Mouse (Mus musculus) lung, postnatal 10 days (tissue): ENCODE data around the gene Glis2.
"Not testable (repeated sequence)": the region's sequence is repeated elsewhere in the genome, so short reads cannot be mapped to it uniquely, and the experiment has no call there.

Source experiments
- DNase-seq: peaks from one replicate; pipeline ENCODE4 v3.0.0; 2021

The Glis2 gene

DNA sequence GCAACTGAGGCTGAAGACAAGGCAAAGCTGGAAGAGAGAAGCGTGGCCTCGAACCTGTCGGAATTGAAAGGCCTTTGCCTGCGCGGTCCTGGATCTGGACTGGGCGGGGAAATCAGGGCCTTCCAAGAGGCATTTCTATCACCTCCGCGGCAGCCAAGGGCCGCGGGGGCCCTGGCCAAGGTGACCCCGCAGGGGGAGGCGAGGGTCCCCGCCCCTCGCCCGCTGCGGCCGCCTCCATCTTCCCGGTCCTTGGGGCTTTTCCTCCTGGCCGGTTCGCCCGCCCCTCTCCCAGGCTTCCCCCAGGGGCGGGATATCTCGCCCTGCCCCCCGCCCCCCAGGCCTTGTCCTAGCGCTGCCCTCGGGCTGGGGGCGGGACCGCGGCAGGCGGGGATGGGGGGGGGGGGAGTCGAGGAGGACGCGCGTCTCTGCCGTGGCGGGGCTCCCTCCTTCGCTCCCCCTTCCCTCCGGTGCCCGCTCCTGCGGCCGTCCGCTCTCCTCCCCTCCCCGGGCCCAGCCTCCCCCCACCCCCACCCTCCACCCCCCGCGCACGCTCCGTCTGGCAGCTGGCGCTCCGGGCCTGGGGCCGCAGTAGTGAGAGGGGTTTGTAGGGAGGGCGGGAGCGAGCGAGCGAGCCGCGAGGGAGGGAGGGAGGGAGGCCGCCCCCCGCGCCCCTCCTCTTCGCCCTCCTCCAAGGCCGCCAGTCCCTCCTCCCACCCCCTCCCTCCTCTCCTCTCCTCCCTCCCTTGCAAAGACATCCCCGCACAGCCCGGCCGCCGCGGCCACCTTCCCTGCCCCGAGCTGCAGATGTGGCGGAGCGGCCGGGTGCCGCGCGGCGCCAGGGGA, at the start of gene Glis2:
Gene Glis2, plus strand, starts transcription at position 743 of the 843 bp plus-strand sequence.
- peak; percentile 73 for DNase-seq

DNA sequence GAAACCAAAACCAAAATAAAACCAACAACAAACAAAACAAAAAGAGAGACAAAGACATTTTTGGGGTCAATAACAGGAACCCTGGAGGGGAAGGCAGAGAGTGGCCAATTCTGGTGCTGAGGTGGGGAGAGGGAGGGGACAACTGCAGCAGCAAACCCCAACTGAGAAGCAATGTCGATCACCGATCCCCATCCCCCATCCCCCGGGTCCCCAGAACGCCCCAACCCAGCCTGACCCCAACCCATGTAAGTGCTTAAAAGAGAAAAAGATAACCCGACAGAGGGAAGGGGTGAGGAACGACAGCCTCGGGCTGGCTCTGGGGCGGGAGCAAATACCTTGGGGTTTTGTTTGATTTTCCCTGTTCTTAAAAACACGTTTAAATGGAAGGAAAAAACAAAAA, 49.7 kb upstream of the Glis2 start:
- DNase-seq = no peak

DNA sequence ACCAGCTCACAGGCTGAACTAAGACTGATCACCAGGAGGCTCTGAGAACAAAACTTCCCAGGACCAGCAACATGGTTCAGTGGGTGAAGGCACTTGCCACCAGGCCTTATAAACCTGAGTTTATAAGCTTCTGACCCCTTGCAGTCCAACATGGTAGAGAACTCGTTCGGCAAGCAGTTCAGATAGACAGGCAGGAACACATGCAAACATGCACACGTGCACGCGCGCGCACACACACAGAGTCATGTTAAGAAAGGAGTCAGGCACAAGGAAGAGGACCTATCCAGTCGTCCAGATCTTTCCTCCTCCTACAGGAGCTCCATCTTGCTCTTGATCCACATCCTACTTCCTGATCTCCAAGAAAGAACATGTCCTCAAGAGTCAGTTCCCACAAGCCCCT, 47.7 kb upstream of the Glis2 start:
- no peak for DNase-seq

DNA sequence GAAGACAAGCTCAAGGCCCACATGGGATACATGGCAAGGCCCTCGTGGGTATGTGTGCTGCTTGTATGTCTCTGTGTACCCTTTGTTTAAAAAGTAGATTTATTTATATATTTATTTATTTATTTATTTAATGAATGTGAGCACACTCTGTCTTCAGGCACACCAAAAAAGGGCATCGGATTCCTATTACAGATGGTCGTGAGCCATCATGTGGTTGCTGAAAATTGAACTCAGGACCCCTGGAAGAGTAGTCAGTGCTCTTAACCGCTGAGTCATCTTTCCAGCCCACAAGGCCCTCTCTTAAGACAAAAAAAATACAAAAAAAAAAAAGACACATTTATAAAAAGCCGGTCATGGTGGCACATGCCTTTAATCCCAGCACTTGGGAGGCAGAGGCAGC, 46.9 kb upstream of the Glis2 start:
- DNase-seq = no peak

DNA sequence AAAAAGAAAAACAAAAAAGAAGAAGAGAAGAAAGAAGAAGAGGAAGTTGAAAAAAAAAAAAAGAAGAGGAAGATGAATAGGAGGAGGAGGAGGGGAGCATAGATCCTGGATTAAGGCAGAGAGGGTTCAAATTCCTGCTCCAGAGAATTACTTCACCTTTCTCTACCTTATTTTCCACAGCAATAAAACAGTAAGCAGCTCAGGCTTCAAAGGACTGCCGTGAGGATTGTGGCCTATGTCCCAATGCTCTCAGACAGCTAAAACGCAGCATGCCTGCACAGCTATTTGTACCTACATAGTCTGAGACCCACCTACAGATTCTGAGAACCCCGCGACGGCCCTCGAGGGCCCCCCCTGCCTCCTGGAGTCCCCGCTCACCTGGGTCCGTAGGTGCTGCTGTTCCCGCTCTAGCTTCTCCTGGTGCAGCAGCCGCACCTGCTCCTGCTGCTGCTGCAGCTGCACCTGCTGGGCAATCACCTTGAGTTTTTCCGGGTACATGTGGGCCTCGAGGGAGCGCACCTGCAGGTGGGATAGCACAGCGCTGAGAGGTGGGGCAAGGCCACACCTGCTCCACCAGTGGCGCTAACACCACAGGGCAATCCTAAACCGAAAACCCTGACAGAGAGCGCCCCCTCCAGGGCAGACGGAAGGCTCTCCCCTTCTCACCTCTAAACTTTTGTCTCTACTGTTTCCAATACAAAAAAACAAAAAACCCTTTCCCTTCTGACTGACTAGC, 45.4 kb upstream of the Glis2 start:
- DNase-seq = no peak

DNA sequence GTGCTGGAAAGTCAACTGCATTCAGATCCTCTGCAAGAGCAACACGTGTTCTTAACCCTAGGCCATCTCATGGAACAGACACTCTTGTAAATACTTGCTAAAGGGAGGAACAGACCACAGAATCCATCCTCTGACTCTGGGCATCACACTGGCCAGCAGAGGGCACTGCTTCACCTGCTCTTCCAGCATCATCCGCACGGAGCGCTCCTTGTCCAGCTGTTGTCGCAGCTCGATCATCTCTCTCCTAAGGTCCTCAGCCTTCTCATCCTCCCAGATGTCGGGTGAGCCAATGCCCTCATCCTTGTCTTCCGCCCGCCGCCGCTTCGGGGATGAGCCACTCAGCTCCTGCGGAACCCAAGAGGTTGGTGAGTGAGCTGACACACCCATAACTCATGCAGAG, 43.5 kb upstream of the Glis2 start:
- DNase-seq = peak; percentile 83

DNA sequence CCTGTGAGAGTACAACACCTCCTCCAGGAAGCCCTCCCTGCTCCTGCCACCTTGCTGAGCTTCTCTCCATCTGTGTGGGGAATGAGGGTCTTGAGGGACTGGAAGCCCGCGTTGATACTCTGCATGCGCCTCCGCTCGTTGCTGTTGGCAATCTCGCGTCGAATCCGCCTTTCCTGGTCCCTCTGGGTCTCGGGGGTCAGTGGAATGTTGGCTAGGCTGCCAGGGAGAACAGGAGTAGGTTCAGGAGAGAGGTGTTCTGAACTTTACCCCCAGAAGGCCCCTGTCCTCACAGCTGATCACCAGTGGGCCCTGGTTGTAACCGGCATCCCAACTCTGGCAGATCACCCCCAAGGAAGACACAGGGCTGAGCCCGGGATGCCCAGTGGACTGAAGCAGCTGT, 42.6 kb upstream of the Glis2 start:
- DNase-seq = no peak

DNA sequence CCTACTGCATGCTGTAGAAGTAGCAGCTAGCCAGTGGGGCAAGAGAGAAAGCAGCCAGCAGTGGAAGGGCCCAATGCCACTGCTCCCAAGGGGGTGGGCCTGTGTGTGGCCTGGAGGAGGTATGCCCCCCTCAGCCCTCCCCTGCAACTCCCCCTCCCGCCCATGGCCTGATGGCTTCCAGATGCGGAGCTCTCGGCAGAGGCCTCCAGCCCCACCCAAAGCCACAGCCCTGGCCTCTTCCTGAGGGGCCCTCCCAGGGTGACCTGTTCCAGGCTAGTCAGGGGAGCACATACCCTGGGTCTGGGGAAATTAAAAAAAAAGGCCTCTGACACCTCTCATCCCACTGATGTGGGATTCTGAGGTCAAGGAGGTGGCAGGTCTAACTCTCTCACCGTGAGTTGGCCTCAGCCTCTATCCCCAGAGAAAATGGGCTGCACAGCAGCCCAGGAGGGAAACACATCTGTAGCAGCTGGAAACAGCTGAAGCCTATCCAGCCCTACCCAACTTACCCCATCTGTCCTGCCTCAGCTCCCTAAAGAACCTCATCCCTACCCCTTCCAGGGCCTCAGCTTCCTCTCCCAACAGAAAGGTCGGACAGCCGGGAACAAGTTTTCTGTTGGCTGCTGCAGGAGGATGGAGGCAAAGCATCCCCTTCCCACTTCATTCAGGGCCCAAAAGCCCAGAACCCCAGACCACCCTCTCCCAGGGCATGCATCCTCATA, 41.5 kb upstream of the Glis2 start:
- DNase-seq = peak; percentile 42

DNA sequence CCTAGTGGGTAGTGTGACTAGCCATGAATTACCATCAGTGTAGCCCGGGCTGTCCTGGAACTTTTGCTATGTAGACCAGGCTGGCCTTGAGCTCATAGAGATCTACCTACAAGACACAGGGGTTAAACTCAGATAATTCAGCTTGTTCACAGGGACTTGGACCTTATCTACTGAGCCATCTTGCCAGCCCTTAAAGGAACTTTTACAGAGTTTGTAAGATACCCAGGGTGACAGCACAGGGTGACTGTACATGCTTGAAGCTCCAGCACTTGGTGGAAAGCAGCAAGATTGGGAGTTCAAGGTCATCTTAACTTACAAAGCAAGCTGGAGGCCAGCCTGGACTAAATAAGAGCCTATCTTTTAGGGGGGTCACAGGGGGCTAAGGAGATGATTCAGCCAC, 39.0 kb upstream of the Glis2 start:
- no peak for DNase-seq

DNA sequence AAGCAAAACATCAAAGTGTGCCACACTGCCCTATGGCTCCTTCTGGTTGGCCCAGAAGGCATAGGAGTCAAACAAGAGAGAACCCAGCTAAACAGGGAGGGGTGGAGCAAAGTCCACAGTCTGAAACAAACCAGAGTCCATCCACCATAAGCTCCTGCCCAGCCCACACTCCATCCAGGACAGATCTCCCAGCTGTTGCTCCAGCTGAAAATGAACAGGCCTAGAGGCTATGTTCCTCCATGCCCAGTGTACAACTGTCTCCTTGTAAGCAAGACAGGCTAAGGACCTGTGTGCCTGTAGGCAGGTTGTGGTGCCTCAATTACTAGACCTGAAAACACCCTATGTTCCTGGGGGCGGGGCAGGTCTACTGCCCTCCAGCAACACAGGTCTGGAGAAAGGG, 37.4 kb upstream of the Glis2 start:
- DNase-seq = no peak

DNA sequence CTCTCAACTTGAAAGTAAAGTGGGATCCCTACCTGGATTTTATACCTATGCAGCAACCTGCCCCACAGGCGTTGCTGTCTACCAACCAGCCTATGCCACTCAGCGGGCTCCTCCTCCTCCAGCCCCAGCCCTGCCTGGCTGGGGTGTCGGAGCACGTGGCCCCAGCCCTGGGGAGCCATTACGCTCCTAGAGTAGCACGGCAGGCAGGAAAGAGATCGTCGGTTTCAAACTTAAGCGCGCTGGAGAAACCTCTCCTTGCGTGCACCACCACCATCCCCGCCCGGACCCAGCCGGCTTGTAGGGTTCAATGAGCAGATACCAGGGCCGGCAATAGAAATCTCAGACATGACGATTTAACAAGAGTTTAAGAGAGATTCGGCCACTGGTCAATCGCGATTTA, 36.6 kb upstream of the Glis2 start:
- peak; percentile 73 for DNase-seq

DNA sequence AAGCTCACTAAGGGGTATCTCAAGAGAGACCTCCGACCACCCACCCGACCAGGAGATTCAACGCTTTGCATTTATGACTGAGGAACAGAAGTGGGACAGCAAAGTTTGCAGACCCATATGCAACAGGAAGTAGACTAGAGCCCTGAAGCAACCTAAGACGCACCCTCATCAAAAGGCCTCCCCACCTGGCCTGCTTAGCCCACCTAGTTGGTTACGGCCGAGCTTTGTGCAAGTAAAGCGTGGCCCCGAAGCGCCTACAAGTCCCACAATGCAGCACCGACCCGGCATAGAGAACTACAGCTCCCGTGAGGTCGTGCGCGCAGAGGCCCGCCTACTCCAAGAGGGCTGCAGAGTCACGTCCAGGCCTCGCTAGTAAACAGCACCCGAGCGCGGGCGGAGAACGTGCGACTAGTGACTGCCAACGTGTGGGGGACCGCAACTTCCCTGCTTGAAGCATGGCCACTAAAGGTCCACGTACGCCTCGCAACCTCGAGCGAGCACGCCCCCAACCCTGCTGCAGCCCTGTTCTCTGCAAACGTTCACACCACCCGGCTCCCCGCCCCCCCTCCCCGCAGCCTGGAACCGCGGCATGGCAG, 36.0 kb upstream of the Glis2 start:
- DNase-seq = peak; percentile 94

DNA sequence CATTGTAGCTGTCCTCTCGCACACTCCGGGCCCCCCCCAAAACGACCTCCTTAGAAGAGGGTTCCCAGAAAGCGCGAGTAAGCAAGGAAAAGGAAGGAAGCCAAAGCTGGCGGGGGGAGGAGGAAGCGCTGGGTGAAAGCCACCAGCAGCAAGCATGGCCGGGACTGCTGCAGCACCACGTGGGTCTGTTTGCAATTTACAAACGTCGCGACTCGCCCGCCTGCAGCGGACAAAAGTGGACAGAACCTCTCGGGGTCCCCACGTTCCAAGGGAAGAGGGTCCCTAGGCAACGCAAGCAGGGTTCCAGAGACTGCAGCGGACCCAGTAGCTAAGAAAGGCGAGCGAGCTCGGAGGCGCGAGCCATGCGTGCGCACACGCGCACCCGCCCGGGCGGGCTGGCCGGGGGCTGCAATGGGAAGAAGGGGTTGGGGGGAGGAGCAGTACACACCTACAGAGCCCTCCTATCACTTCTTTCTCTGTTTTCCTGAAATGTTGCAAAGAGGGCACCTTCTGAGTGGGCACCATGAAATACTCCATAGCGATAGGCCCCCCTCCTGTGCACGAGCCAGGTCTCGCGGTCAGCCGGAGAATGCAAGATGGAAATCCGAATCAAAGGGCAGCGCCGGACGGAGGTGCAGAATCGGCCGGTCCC, 35.4 kb upstream of the Glis2 start:
- DNase-seq = peak; percentile 82

DNA sequence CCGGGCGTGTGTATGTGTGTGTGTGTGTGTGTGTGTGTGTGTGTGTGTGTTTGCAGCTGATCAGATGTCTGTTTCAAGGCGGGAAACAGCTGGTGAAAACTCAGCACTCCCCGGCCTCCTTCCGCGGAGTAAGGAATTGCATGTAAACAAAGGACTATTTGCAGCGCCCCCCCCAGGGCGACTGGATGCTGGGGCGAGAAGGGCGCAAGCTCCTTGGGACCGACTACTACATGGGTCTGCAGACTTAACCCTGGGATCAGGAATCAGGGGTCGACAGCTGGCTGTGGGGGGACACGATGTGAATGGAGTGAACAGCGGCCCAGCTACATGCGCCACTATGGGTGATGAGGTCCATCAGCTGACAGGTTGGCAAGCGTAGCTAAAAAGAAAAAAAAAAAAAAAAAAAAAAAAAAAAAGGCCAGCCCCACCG, 34.8 kb upstream of the Glis2 start, which contains the start of gene Tfap4:
Gene Tfap4, minus strand, starts transcription at position 140 of the 430 bp plus-strand sequence.
- peak; percentile 93 for DNase-seq

DNA sequence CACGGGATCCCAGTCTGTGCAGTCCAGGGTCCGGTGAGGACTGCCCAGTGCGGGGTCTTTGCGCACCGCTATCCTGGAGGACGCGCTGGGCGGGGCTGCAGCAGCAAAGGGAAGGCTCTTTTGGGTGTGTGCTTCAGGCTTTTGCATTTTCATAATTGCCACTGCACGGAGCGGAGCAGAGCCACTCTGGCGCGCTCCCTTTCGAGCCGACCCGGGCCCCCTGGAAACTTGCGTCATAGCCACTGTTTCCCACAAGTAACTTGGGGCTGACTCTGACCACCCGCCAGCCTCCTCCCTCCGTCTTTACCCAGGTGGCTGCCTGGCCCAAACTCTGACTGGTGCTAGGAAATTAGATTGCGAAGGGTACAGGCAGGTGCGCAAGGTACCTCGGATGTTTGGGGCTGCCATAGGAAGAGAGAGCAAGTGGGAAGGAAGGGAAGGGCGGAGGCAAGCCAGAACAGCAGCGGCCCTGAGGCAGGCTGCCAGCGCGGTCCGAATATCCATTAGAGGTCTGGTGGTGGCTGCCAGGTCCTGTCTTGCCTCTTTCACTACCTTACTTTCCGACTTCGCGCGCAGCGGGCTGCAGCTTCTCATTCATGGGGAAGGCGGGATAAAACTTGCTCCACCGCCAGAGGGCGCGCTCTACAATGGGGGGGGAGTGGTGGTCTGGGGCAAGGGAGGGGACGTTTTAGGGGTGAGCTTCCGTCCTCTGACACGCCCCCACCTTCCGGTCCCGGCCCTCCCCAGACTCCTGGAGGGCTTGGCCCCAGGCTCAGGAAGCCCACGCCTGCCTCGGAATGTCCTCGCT, 34.2 kb upstream of the Glis2 start:
- DNase-seq = peak; percentile 86

DNA sequence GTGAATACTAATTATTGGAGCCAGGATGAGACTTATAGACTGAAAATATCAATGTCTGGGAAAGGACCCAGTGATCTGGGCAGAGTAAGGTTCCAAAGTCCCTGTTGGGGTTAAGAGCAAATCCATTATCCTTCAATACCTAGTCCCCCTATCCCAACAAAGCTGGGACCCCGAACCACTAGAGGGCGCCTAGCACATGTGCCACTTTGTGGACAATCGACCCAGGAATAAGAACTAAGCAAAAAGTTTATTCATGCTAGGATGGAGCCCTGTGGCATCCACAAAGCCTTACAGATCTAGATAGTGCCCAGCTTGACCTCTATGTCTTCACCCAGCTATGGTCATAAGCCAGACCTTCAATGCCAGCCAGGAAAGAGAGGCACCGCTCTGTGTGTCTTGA, 26.6 kb upstream of the Glis2 start:
- DNase-seq = peak; percentile 93

DNA sequence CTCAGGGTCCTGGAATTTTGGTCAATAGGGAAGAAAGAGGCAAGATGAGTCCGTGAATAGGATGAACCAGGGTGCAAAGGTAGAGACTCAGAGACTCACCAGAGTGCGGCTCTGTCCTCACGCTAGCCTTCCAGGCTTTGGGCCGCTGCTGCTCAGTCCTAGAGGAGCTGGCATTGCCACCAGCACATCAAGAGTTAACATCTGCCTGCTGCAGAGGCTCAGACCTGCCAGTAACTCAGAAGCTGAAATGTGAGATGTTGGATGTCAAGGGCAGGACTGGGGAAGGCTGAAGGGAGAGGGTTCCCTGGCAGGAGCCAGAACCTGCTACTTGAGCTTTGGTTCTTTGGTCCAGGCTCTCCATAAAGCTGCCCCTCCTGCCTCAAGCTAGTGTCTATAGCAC, 23.8 kb upstream of the Glis2 start:
- no peak for DNase-seq

DNA sequence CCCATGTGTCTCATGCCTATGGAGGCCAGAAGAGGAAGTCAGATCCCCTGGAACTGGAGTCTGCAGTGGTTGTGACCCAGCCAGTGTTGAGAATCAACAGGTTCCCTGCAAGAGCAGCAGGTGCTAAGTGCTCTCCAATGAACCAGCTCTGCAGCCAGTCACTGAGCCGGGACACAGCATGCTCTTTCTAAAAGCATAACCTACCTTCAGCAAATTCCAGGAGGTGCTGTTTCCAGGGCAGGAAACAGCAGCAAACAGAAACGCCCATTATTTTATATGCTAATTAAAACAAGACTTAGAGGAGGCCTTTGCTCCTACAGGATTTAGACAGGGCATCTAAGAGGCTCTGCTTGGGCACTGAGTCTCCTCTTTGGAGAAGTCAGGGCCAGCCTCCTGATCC, 18.5 kb upstream of the Glis2 start:
- DNase-seq = no peak

DNA sequence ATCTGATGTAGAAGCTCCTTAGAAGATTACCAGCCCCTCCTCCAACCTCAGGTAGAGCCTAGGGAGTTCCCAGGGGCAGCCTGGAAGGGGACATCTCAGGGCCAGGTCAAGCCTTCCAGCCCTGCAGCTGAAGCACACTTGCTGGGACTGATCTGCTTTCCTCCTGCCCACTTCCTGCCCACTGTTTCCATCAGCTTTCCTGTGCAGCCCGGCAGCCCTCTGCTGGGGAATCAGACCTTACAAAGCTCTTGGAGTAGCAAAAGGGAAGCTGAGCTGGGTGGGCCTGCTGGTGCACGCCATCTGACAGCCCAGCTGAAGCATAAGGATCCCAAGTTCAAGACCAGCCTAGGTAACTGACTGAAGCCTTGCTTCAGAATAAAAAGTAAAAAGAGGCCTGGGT, 17.6 kb upstream of the Glis2 start:
- peak; percentile 24 for DNase-seq

DNA sequence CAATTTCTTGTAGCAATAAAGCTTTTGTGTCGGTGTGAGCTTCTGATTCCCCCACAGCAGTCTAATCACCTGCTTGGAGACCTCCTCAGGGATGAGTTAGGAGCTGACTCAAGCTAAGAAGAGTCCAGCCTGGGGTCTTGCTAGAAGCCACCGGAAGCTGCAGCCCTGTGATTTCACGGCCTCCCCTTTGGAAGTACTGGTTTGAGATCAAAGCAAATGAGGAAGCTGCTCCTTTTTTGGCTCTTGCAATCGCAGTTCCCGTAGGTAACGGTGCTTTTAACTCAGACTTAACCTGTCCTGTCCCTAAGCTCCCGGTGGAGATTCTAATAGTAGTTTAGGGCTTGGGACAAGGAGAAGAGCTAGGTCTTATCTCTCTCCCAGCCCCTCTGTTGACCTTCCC, 15.9 kb upstream of the Glis2 start:
- DNase-seq = no peak

DNA sequence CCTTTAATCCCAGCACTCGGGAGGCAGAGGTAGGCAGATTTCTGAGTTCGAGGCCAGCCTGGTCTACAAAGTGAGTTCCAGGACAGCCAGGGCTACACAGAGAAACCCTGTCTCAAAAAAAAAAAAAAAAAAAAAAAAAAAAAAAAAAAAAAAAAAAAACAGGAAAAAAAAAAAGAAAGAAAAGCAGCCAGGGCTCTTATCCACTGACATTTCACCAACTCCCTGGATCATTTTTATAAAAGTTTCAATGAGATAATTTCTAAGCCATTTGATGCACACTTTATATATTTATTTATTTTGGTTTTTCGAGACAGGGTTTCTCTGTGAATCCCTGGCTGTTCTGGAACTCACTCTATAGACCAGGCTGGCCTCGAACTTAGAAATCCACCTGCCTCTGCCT, 13.3 kb upstream of the Glis2 start:
- DNase-seq = not testable (repeated sequence)

DNA sequence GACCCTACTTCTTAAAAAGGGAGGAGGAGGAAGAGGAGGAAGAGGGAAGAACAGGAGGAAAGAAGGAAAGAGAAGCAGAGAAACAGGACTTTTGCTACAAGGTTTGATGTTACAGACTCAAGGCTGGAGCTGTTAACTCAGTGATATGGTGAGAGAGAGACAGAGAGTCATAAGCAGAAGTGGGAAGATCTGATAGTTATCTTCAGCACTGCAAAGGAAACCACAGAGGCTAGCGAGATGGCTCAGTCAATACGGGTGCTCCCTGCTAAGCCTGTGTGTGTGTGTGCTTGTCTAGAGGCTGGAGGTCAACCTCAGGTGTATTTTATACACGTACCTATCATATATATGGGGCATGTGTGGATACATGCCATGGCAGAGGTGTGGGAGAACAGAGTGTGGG, 10.7 kb upstream of the Glis2 start:
- DNase-seq = no peak
